ENCODE assay signal across 7 mouse cellular contexts in the genomic region with DNA sequence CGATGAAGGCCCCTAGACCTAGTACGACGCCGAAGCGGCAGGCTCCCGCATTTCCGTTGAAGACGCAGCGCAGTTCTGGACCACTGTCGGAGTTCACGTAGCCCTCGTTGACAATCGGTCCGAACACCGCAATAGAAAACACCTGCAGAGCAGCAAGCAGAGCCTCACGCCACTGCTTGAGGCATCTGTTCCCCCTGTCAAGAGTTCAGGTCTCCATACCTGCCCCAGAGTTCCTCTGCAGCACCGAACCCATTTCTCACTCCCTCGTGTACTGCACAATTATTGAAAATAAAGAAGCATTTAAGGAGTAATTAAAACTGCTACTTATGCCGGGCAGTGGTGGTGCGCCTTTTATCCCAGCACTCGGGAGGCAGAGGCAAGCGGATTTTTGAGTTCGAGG. TPM values are rescaled to one million over a fixed set of nuclear protein-coding genes. Genes with fewer than 3 reads are reported as not detected.
DNase-seq lines count a peak whose midpoint lies in the region; ATAC-seq lines count a peak whose summit lies in the region.

No protein-coding gene starts in this region.

- 17% methylated on average over 23 of the region's 23 CpGs for WGBS in lung, embryonic 16.5 days
- 18% methylated on average over 23 of the region's 23 CpGs for WGBS in forebrain, embryonic 10.5 days
- 19% methylated on average over 23 of the region's 23 CpGs for WGBS in limb, embryonic 11.5 days
- 21% methylated on average over 23 of the region's 23 CpGs for WGBS in stomach, embryonic 14.5 days

- no peak overlapping the region for H3K27ac ChIP-seq in lung, embryonic 16.5 days (ENCODE audit: low read length)
- 0 out of 2 replicates have a peak overlapping the region, but pooled peaks have one; percentile 35 for H3K27ac ChIP-seq in forebrain, embryonic 10.5 days
- no peak overlapping the region for H3K27ac ChIP-seq in limb, embryonic 11.5 days (replicated peaks; ENCODE audit: low read depth, low read length)
- no peak overlapping the region for H3K27ac ChIP-seq in stomach, embryonic 14.5 days (ENCODE audit: low read length)

- ATAC-seq in lung, embryonic 16.5 days (ENCODE audit: low read depth), result no peak
- ATAC-seq in limb, embryonic 11.5 days (ENCODE audit: insufficient number of reproducible peaks, low FRiP score, low TSS enrichment, low read depth), result no peak
- no peak for ATAC-seq in stomach, embryonic 14.5 days (ENCODE audit: insufficient number of reproducible peaks, insufficient read depth, low FRiP score, low read depth)

- H3K27me3 ChIP-seq in lung, embryonic 16.5 days (ENCODE audit: control insufficient read depth, insufficient read depth, low read depth, low read length), result peaks cover 36% of the 10 kb centered on the region
- H3K27me3 ChIP-seq in forebrain, embryonic 10.5 days (ENCODE audit: poor library complexity, severe bottlenecking), result peaks cover 68% of the 10 kb centered on the region
- H3K27me3 ChIP-seq in limb, embryonic 11.5 days (ENCODE audit: control insufficient read depth, insufficient read depth, low read length), result peaks cover 36% of the 10 kb centered on the region
- peaks cover 32% of the 10 kb centered on the region for H3K27me3 ChIP-seq in stomach, embryonic 14.5 days (ENCODE audit: control insufficient read depth, insufficient read depth, low read length)

- peaks cover 3% of the 10 kb centered on the region; the same call in 1 of the 2 replicates for H3K36me3 ChIP-seq in lung, embryonic 16.5 days (ENCODE audit: control insufficient read depth, insufficient read depth, low read length)
- peaks cover 13% of the 10 kb centered on the region for H3K36me3 ChIP-seq in forebrain, embryonic 10.5 days (replicated peaks)
- H3K36me3 ChIP-seq in limb, embryonic 11.5 days (ENCODE audit: control insufficient read depth, insufficient read depth, low read length), result peaks cover 6% of the 10 kb centered on the region
- peaks cover 3% of the 10 kb centered on the region; the same call in 1 of the 2 replicates for H3K36me3 ChIP-seq in stomach, embryonic 14.5 days (ENCODE audit: control insufficient read depth, insufficient read depth, low read length)

- DNase-seq in lung, postnatal 4 days, result no peak
- DNase-seq in forebrain, embryonic 10.5 days (ENCODE audit: extremely low spot score, low spot score), result no peak
- DNase-seq in limb, embryonic 11.5 days (ENCODE audit: low spot score), result no peak
- DNase-seq in layer of hippocampus, postnatal 25 days (ENCODE audit: extremely low spot score in 1 of 2, low spot score in 1 of 2), result no peak
- DNase-seq in right cerebral cortex, adult 18-20 months, result no peak

- H3K9me3 ChIP-seq in lung, embryonic 16.5 days (ENCODE audit: control insufficient read depth, low read length), result no peaks in the 10 kb centered on the region
- no peaks in the 10 kb centered on the region for H3K9me3 ChIP-seq in forebrain, embryonic 10.5 days
- H3K9me3 ChIP-seq in limb, embryonic 11.5 days (ENCODE audit: control insufficient read depth, low read length), result no peaks in the 10 kb centered on the region
- no peaks in the 10 kb centered on the region for H3K9me3 ChIP-seq in stomach, embryonic 14.5 days (ENCODE audit: control insufficient read depth, low read depth, low read length)

- peak overlapping the region; percentile 60 for H3K9ac ChIP-seq in lung, embryonic 16.5 days (ENCODE audit: low read length)
- no peak overlapping the region for H3K9ac ChIP-seq in limb, embryonic 11.5 days (ENCODE audit: low read length)
- H3K9ac ChIP-seq in stomach, embryonic 14.5 days (replicated peaks; ENCODE audit: low read depth, low read length), result no peak overlapping the region

- H3K4me2 ChIP-seq in lung, embryonic 16.5 days (ENCODE audit: low read depth, low read length), result peak overlapping the region; percentile 70
- peak overlapping the region; percentile 30 for H3K4me2 ChIP-seq in limb, embryonic 11.5 days (ENCODE audit: low read depth, severe bottlenecking)
- peak overlapping the region; percentile 51 for H3K4me2 ChIP-seq in stomach, embryonic 14.5 days (replicated peaks; ENCODE audit: low read depth, low read length)

- H3K4me3 ChIP-seq in lung, embryonic 16.5 days (ENCODE audit: low read length), result peak overlapping the region; percentile 48
- H3K4me3 ChIP-seq in forebrain, embryonic 10.5 days, result peak overlapping the region; percentile 44
- H3K4me3 ChIP-seq in limb, embryonic 11.5 days (ENCODE audit: low read depth, low read length), result peak overlapping the region; percentile 12
- H3K4me3 ChIP-seq in stomach, embryonic 14.5 days (ENCODE audit: low read depth, low read length), result peak overlapping the region; percentile 31

- peaks cover 8% of the 10 kb centered on the region for H3K4me1 ChIP-seq in lung, embryonic 16.5 days (replicated peaks; ENCODE audit: control insufficient read depth, insufficient read depth, low read length)
- peaks cover 32% of the 10 kb centered on the region for H3K4me1 ChIP-seq in forebrain, embryonic 10.5 days
- H3K4me1 ChIP-seq in limb, embryonic 11.5 days (ENCODE audit: control insufficient read depth, insufficient read depth, low read length), result 0 out of 2 replicates have a peak, but pooled peaks cover 5% of the 10 kb centered on the region
- peaks cover 15% of the 10 kb centered on the region; the same call in 1 of the 2 replicates for H3K4me1 ChIP-seq in stomach, embryonic 14.5 days (ENCODE audit: control insufficient read depth, insufficient read depth, low read length)

RNA-seq across cellular contexts. Expression of a gene that starts 2.2 kb away (rescaled TPM):
- 1.5 and 1.9 TPM in 2 replicates for polyA plus RNA-seq in lung, embryonic 16.5 days (2015; fragmentation: Nextera tagmentation; extraction: Ambion mirVana)
- 9.7 and 11.0 TPM in 2 replicates for polyA plus RNA-seq in forebrain, embryonic 10.5 days (2016; fragmentation: Nextera tagmentation; extraction: Ambion mirVana)
- polyA plus RNA-seq in limb, embryonic 11.5 days (2014; fragmentation: Nextera tagmentation; extraction: Ambion mirVana), result 6.6 and 6.9 TPM in 2 replicates
- 5.6 and 6.3 TPM in 2 replicates for polyA plus RNA-seq in stomach, embryonic 14.5 days (2014; fragmentation: Nextera tagmentation; extraction: Ambion mirVana)
- 100 to 1,000 TPM; 160 to 178 TPM for total RNA-seq in layer of hippocampus, postnatal 25 days (2021)

RNA-seq across cellular contexts. Expression of a gene that starts 8.4 kb away (rescaled TPM):
- polyA plus RNA-seq in lung, embryonic 16.5 days (2015; fragmentation: Nextera tagmentation; extraction: Ambion mirVana), result 37.2 and 41.9 TPM in 2 replicates
- 57.7 and 60.3 TPM in 2 replicates for polyA plus RNA-seq in forebrain, embryonic 10.5 days (2016; fragmentation: Nextera tagmentation; extraction: Ambion mirVana)
- 53.0 and 63.3 TPM in 2 replicates for polyA plus RNA-seq in limb, embryonic 11.5 days (2014; fragmentation: Nextera tagmentation; extraction: Ambion mirVana)
- 38.5 and 40.8 TPM in 2 replicates for polyA plus RNA-seq in stomach, embryonic 14.5 days (2014; fragmentation: Nextera tagmentation; extraction: Ambion mirVana)
- total RNA-seq in layer of hippocampus, postnatal 25 days (2021), result 10 to 100 TPM; 18.6 to 19.2 TPM

RNA-seq across cellular contexts. Expression of a gene that starts 8.4 kb away (rescaled TPM):
- 4.2 and 4.8 TPM in 2 replicates for polyA plus RNA-seq in lung, embryonic 16.5 days (2015; fragmentation: Nextera tagmentation; extraction: Ambion mirVana)
- 0.79 and 1.0 TPM in 2 replicates for polyA plus RNA-seq in forebrain, embryonic 10.5 days (2016; fragmentation: Nextera tagmentation; extraction: Ambion mirVana)
- 1.5 and 1.7 TPM in 2 replicates for polyA plus RNA-seq in limb, embryonic 11.5 days (2014; fragmentation: Nextera tagmentation; extraction: Ambion mirVana)
- polyA plus RNA-seq in stomach, embryonic 14.5 days (2014; fragmentation: Nextera tagmentation; extraction: Ambion mirVana), result 3.2 and 3.8 TPM in 2 replicates
- total RNA-seq in layer of hippocampus, postnatal 25 days (2021), result 1 to 10 TPM; 2.7 to 3.0 TPM

RNA-seq across cellular contexts. Expression of a gene that starts 18.1 kb away (rescaled TPM):
- polyA plus RNA-seq in lung, embryonic 16.5 days (2015; fragmentation: Nextera tagmentation; extraction: Ambion mirVana), result 15.0 and 18.1 TPM in 2 replicates
- 27.5 and 30.6 TPM in 2 replicates for polyA plus RNA-seq in forebrain, embryonic 10.5 days (2016; fragmentation: Nextera tagmentation; extraction: Ambion mirVana)
- 36.3 and 42.0 TPM in 2 replicates for polyA plus RNA-seq in limb, embryonic 11.5 days (2014; fragmentation: Nextera tagmentation; extraction: Ambion mirVana)
- polyA plus RNA-seq in stomach, embryonic 14.5 days (2014; fragmentation: Nextera tagmentation; extraction: Ambion mirVana), result 24.8 and 26.5 TPM in 2 replicates
- total RNA-seq in layer of hippocampus, postnatal 25 days (2021), result 10 to 100 TPM; 36.9 to 40.0 TPM

RNA-seq across cellular contexts. Expression of a gene that starts 19.9 kb away (rescaled TPM):
- polyA plus RNA-seq in lung, embryonic 16.5 days (2015; fragmentation: Nextera tagmentation; extraction: Ambion mirVana), result 66.9 and 67.9 TPM in 2 replicates
- 162 and 167 TPM in 2 replicates for polyA plus RNA-seq in forebrain, embryonic 10.5 days (2016; fragmentation: Nextera tagmentation; extraction: Ambion mirVana)
- polyA plus RNA-seq in limb, embryonic 11.5 days (2014; fragmentation: Nextera tagmentation; extraction: Ambion mirVana), result 120 and 121 TPM in 2 replicates
- 67.8 and 72.1 TPM in 2 replicates for polyA plus RNA-seq in stomach, embryonic 14.5 days (2014; fragmentation: Nextera tagmentation; extraction: Ambion mirVana)
- 10 to 100 TPM; 27.7 to 29.8 TPM for total RNA-seq in layer of hippocampus, postnatal 25 days (2021)
